Mouse (Mus musculus): ENCODE data around the gene March10.

March10 gene

DNA sequence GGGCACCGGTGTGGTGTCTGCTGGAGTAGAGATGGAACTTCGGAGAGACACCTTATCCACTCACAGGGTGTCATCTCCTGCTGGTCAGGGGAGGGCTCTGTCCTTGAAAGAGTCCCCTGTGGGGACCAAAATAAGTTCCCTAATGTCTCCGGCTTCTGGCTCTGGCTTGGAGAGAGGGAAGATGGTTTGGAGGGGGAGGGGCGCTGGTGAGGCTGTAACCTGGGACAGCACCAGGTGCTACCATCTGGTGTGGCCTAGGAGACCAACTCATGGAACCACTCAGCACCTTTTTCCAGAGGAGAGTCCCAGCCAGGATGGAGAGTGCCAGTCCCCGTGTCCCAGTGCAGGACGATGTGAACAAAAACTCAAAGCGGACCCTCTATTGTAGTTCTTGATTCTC is 105.9 kb downstream of the March10 start:
- no peak for DNase-seq

DNA sequence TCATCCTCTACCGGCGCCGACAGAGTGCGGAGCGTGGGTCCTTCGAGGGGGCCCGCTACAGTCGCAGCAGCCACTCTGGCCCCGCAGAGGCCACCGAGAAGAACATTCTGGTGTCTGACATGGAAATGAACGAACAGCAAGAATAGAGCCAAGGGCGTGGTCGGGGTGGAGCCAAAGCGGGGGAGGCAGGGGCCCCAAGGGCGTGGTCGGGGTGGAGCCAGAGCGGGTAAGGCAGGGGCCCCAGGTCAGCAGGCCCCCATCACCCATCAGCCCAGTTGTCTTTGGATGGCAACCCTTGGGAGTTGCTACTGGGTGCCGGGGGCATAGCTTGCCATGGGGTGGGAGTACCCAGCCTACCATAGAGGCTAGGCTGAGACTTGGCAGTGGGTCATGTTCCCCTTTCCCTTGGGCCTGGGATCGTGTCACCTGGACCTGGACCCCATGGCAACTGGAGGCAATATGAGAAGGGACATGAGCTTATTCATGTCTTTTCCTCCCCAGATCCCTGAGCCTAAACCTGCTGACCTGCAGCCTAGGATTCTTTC is 106.7 kb downstream of the March10 start:
- DNase-seq, result no peak

DNA sequence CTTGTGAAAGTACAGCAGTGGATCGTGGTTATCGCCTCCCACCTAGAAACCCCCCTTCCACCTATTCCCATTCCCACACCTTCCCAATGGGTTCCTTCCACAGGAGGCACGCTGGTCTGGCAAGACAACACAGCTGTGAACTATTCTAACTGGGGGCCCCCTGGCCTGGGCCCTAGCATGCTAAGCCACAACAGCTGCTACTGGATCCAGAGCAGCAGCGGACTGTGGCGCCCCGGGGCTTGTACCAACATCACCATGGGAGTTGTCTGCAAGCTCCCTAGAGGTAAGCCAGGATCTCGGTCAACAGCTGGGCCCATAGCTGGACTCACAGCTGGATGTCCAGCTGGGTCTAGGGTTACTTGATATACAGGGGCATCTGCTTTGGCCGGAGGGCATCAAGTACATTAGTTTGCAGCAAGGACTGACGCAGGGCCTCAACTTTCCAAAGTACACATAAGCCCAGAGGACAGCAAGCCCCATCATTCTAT is 108.0 kb downstream of the March10 start:
- no peak for DNase-seq

DNA sequence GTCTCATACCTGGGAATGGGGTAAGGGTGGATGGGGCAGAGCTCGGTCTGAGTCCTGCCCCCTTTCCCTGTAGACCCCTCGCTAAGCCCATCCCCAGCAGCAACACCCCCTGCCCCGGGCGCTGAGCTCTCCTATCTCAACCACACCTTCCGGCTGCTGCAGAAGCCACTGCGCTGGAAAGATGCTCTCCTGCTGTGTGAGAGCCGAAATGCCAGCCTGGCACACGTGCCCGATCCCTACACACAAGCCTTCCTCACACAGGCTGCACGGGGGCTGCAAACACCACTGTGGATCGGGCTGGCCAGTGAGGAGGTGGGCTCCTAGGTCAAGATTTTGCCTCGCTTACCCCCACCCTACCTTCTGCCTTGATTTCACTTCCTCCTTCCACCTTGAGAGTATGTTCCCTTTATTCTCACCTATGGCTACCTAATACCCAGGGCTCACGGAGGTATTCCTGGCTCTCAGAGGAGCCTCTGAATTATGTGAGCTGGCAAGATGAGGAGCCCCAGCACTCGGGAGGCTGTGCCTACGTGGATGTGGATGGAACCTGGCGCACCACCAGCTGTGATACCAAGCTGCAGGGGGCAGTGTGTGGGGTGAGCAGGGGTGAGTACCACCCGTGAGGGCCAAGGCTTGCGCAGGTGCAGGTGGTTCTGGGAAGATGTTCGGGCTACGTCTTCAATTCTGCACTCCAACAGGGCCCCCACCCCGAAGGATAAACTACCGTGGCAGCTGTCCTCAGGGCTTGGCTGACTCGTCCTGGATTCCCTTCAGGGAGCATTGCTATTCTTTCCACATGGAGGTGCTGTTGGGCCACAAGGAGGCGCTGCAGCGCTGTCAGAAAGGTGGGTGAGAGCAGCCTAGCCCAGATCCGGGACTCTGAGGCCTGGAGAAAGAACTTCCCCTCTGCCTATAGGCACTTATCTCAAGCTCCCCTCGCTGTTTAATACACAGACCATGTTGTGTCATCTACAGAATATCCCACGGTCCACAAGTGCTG is 109.1 kb downstream of the March10 start:
- peak; percentile 87 for DNase-seq

DNA sequence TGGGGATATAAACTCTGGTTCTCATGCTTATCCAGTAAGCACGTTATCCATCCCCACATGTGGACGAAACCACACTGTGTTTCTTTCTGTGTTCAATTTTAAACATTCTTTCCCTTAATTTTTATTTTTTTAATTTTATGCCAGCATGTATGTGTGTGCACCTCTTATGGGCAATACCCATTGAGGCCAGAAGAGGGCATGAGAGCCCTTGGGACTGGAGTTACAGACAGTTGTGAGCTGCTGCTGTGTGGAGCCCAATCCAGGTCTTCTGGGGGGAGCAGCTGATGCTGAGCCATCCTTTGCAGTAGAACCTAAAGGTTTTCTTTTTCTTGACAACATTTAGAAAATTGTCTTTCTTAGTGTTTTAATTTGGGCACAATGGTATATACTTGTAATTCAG is 111.3 kb downstream of the March10 start:
- peak; percentile 74 for DNase-seq

DNA sequence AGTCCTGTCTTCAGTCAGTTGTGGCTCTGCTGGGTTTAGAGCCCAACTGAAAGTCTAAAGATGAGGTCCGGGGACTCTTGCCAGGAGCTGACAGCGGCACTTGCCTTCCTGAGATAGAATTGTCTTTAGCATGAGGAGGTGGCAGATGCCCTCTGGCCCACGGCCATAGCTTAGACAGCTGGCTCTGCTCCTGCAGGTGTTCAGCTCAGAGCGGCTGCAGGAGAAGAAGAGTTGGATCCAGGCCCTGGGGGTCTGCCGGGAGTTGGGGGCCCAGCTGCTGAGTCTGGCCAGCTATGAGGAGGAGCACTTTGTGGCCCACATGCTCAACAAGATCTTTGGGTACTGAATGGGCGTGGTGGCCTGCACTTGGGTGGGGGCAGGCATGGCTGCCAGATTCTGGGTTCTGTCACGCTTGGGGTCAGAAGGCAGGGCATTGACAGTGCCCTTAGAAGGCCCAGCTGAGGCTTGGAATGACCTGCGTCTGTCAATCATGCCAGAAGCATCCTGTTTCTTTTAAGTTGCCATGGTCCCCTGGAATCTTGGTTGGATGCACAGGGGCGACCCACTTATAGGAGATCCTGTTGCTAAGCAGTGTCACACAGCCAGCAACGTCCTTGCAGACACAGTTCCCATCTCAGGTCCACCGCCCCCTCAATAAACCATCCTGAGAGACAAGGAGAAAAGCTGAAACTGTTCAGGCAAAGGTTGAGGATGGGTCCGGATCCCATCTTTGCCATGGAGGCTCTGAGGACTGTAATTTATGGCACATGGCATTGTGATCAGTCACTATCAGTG is 117.7 kb downstream of the March10 start:
- DNase-seq, result no peak

DNA sequence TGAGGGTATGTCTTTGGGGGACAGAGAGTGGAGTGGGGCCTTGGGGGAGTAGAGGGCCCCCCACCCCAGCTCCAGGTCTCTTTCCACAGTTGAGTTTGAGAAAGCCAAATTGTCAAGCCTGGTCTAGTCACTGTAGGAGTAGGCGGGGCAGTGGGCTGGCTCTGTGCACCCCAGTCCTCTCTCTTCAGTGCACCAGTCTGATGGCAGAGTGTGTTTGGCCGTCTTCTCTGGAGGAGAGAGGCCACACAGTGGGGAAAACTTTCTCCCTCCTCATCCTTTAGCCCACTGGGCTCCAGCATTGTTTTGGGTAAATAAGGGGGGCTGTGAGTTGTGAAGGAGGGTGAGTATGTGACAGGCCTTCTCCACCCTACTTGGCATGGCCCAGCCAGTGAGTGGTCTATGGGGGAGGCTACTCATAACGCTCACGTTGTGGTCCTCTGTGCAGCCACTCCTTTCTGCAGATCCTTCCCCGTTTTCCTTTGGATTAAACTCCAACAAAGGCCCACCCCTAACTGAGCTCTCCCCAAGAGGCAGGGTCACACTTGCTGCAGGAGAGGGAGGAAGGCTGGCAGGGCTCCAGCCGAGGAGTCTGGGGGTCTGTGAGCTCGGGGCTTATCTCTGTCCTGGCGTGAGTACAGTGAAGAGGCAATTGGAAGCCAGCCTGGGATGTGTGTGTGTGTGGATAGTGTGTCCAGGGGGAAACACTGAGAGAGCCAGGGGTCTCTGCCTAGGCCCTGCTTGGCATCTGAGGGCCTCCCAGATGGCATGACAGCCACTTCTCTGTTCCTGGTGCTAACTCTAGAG is 122.5 kb downstream of the March10 start:
- no peak for DNase-seq

DNA sequence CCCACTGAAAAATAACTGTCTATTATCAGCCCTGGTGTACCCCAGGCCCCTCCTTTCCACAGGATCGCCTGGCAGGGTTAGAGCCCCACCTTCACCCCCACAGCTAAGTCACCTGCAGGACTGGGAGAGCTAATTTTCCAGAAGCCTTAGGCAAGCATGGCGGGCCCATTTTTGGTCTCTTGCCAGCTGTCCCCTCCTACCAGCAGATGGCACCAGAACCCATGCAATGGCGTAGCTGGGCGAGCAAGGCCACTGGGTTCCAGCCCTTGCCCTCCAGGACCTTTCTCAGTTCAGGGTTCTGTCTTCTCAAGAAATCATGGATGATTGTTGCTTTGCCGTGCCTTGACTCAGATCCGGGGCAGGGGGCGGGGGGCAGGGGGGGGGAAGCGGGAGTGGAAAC is 124.1 kb downstream of the March10 start:
- peak; percentile 78 for DNase-seq

DNA sequence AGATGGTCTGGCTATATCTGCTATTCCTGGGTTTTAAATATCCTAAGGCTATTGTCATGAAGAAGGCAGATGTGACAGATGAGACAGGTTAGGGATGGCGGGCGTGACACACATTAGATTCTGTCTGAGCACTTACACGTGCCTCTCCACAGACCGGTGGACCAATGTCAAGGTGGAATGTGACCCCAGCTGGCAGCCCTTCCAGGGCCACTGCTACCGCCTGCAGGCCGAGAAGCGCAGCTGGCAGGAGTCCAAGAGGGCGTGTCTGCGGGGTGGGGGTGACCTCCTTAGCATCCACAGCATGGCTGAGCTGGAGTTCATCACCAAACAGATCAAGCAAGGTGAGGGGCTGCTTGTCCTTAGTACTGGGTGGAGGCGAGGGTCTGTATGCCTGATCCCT is 124.8 kb downstream of the March10 start:
- peak; percentile 59 for DNase-seq

DNA sequence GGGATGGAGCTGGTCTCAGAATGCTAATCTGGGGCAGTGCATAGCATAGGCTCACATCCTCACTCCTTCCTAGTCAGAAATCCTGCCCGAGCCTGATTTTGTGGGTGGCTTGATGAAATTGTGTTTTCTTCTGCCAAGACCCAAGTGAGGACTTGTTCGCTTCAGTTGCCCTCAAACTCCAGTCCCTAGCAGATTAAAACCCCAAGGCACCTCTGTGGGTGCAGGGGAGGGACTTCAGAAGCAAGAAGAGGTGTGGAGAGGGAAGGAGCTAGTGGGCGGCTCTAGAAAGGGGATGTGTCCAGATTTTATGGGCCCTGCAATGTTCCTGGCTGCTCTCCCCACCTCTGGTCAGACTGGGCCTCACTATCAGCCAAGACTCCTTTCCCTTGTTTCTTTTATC is 125.4 kb downstream of the March10 start:
- DNase-seq, result no peak

DNA sequence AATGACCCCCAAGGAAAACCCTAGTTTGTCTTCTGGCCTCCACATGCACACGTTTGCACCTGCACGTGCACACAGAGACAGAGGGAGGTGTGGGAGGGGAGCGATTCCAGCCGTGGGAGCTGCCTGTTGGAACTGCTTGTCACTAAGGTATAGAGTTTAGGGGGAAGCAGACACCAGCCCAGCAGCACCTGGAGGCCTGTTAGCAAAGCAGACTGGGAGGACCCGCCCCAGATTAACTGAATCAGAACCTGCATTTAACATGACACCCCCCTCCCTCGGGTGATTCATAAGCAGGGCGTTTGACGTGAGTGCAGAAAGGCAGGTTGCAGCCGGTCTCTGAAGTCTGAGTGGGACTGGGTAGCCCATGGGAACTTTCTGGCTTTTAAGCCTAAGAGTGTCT is 126.6 kb downstream of the March10 start:
- DNase-seq, result no peak

DNA sequence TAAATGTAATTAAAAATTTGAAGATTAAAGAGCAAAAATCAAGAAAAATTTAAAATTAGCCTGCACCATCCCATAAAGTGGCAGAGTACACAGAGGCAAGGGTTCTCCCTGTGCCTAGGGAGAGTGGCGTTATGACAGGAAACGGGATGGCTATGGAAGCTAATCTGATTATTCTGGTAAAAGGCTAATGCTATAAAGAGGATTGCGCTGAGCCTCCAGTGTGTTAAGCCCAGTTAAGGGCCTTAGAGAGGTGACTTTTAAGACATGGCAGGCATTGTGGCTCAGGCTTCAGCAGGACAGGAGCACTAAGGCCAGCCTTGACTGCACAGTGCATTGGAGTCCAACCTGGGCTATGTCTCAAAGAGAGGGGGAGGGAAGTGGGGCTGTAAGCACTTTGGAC is 129.4 kb downstream of the March10 start:
- DNase-seq, result no peak

DNA sequence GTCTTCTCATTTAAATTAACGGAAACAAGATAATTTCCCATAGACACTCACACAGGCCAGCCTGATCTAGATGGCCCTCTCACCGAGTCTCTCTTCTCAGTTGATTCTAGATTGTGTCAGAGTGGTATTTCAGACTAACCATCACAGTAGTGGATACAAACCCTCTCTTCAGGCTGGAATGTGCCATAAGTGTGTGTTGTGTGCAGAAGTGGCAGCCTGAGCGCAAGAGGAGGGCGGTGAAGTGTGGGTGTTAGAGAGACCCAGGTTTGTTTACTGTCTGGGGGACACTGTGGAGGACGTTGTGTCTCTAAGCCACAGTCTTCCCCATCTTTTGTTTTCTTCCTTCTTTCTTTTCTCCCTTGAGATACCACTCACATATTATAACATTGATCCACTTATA is 133.0 kb downstream of the March10 start:
- peak; percentile 45 for DNase-seq

DNA sequence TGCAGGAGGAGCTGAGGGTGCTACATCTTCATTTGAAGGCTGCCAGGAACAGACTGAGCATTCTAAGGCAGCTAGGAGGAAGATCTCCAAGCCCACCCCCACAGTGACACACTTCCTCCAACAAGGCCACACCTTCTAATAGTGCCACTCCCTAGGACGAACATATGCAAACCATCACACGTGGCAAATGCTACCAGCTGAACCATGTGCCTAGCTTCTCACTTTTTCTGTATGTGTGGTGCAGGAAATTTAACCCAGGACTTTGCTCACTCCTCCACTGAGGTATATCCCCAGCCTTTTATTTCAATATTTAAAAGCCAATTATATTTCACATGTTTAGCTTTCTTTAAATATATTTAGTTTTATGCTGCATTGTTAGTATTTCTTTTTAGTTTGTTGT is 135.4 kb downstream of the March10 start:
- no peak for DNase-seq

DNA sequence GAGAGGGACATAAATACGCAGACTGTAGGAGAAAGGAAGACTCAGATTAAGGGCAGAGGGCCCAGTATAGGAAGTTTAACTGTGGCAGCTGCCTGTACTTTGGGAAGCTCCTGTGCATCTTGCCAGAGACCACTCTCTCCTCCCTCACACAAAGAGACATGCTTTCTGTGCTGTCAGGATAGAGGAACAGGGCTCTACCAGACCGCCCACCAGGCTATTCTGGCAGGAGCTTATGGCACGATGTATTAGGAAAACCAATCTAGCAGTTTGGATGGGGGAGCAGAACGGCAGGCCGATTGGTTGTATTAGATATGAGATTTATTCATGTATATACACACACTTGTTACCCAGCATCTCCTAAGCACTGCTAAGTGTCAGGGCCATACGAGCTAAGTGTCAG is 138.8 kb downstream of the March10 start:
- no peak for DNase-seq

DNA sequence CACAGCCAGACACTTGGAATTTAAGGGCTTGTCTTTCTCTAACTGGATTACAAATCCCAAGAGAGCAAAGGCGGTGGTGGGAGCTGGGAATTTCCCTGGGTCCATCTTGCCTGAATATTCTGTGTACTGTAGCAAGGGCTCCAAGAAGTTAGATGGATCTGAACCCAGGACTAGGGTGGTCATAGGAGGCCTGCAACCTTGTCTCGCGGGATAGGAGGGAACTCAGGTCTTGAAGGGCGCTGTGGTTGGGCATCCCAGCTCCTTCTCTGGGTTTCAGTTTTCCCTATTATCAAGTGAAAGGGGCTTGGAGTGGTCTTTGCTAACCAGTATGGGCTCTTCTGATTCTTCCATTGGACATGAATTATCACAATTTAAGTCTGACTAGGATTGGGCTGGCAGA is 140.4 kb downstream of the March10 start:
- DNase-seq, result no peak

DNA sequence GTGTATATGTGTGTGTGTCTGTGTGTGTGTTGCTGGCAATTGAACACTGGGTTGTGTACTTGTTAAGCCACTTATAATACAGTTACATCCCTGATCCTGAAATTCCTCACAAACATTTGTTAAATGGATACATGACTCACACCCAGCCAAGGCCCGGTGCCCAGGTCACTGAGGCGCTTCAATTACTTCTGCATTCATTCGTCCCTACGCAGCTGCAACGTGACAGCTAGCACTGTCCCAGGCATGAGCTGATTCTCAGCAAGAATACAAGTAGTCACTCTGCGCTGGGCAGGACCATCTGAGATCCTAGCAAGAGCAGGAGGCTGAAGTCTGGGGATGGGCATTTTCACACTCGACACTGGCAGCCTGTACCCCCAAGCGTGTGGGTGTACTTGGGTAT is 141.2 kb downstream of the March10 start:
- DNase-seq, result peak; percentile 34

DNA sequence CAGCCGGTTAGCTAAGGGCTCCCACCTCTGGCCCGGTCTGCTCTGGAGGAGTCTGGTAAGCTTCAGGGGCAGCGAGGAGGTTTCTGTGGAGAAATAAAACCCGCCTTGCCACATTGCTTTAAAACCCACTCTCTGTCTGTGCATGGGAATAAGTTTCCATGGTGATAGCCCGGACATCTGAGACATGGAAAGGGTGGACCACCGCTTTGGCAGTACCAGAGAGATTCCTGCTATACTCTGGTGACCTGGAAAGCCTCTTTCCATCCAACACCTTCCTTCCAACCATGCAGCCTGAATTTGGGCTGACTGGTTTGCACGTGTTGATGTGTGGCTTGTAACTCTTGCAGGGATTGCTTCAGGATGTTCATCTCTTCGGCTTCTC is 142.9 kb downstream of the March10 start:
- DNase-seq, result no peak

DNA sequence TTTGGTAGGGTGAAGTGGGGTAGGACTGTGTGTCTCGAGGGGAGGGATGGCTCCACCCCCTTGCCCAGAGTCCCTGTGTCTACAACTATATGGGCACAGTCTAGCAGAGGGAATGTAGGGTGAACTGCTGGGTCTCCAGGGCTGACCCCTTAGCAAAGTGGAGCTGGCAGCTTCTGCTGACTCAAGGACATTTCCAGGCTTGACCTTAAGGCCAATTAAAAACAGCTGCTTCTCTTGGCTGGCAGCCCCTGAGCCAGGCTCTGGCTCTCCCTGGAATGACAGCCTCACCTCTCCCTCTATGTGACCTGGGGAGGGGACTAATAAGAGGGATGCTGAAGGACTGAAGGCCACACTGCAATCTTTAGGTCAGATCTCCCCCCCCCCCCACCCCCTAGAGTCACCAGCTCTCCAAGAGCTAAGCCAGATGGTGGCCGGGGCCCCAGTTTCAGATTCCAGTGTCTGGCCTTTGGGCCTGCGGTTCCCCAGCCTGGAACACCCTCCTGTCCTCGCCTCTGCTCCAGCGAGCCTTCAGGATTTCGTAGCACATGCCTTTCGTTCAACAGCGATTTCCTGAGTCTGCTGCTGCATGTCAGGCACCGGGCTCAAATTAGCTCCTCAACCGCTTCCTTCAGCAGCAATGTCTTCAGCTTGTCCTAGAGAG is 143.4 kb downstream of the March10 start:
- DNase-seq, result peak; percentile 64

DNA sequence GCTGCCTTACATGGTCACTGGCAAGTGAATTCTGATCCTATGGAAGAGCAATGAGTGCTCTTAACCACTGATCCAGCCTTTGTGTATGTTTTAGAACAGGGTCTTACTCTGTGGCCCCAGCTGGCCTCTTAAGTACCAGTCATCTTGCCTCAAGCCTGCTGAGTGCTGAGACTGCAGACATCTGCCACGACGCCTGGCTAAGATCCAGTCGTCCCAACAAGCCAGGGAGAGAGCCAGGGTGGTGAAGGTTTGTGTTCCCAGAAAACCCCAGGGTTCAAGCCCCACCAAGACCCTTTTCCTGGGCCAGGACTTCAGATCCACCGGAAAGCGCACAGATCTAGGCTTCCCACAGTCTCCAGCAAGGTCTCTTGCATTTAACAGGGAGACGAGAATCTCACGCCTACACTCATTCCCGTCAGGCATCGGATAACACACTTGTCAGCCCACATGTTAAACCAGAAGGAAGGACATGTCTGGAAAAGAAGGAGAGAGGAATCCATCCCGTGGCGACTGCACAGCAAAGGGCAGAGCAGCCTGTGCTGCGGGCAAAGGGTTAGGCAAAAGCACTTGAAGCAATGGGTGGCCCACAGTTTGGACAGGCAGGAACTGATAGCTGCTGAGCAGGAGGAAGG is 144.1 kb downstream of the March10 start:
- no peak for DNase-seq

DNA sequence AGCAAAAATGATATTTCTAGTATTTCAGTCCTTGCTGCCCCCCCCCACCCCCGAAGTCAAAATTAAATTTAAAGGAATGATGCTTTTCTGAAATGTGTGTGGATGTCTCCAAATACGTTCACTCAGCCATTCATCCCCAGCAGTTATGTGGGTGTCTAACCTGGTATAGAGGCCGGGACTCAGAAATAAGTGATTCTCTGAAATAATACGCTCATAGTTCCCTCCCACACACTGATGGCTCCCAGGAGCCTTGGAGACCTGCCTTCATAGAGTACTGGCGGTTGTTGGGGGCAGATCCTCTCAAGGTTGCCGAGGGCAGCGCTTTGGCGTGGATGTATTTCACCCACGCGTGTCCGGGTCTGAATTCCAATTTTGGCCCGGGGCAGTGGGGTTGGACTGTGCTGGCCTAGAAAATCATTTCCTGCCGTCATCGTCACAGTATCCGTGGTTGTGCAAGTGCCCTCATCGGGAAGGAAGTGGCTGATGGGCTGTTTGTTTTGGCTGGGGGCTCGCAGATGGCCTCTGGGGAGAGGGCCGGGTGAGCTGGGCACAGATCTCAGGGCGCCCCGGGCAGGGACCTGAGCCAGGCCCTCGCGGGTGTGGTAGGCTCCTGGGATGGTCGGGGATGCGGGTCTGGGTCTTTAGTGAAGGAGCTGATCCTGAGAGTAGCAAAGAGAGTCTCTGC is 145.1 kb downstream of the March10 start:
- peak; percentile 75 for DNase-seq
